Mouse (Mus musculus) ES-E14 (cell line): ENCODE data around the gene Gm20662.

Experiments used
- MAFK ChIP-seq: IDR thresholded peaks from 2 replicates; pipeline ENCODE4 v1.6.1; 2014; ENCODE audit warnings: mild to moderate bottlenecking, low read depth, low read length, inconsistent platforms; ENCODE audit not compliant: insufficient read depth
- ZNF384 ChIP-seq: IDR thresholded peaks from 2 replicates; pipeline ENCODE4 v1.6.1; 2012; ENCODE audit warnings: low read depth, low read length, inconsistent platforms

GRCm38 (mm10) chr9:107966676-107967075 is 29.5 kb upstream of the Gm20662 start:
- TF ChIP-seq ZNF384 (no peak), MAFK (no peak)
